Mouse (Mus musculus) thymus, adult 2 months (tissue): ENCODE data around the gene Ppif.

Experiments used
- CTCF ChIP-seq: fragments of 200-500 bp; IDR thresholded peaks from 2 replicates; pipeline ENCODE4 v1.5.1; 2012; ENCODE audit warnings: mild to moderate bottlenecking, control low read depth, low read length, moderate library complexity, borderline replicate concordance; ENCODE audit not compliant: control insufficient read depth, poor library complexity, insufficient read depth; ENCODE audit errors: extremely low read depth
- POLR2A ChIP-seq: fragments of 200-500 bp; IDR thresholded peaks from 2 replicates; pipeline ENCODE4 v1.6.1; 2012; ENCODE audit warnings: mild to moderate bottlenecking, low read length, control low read depth, moderate library complexity; ENCODE audit not compliant: control insufficient read depth, poor library complexity, insufficient read depth; ENCODE audit errors: extremely low read depth

- TF ChIP-seq POLR2A (no peak), CTCF (no peak)
Observed at GRCm38 (mm10) chr14:25654401-25655197, 39.4 kb upstream of the Ppif start.
